Mouse (Mus musculus) brain, adult 2 months (tissue): ENCODE data around the gene Colgalt2.

Source experiments
- DNase-seq: peaks from one replicate; pipeline ENCODE4 v3.0.0; 2011; ENCODE audit warnings: low read depth, low spot score

Gene Colgalt2

DNA sequence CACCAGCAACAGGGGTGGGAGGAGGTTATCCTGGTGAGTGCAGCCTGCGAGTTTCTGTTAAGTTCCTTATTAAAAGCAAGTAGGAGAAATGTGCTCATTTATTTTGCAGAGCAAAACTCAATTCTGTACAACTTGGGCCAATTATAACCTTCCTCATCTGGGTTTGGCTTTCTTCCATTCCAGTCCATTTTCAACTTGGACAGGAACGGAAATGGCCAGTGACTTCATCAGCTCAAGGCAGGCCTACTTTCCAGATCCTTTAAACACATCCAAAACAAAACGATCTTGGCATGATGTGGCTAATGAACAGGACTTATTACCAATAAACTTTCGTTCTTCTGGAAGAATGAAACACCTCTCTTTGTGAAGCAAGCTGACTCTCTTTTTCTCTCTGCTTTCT lies 76.5 kb downstream of the Colgalt2 start:
- no peak for DNase-seq

DNA sequence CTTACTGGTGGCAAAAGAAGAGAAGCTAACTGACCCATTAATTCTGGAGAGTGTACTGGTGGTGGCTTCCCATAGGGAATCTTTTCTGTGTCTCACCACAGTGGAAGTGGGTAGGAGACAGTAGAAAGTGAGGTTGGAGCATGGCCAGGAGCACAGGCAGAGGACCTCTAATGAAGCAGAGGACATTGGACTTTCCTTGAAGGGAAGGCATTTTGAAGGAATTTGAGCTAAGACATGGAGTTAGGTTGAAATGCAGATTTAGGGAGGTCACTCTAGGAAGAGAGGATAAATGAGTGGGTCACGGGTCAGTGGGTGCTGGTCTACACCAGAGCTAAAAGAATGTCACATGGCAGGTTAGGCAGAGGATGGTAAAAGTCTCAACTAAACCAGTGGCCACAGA lies 91.2 kb downstream of the Colgalt2 start:
- no peak for DNase-seq

DNA sequence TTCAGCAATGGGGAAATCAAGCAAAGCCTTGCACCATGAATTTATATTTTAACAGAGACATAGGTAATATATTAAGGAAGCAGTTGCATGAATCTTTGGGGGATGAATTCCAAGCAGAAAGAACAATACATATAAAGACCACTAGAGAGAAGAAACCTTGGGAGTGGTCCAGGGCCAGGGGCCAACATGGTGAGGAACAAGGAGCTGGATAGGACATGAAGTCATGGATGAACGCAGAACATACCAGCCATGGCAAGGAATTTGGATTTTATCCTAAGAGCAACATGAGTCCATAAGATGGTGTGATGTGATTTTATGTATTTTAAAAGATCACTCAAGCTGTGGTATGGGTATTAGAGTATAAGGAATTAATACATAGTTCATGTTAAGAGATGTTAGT lies 92.6 kb downstream of the Colgalt2 start:
- no peak for DNase-seq

DNA sequence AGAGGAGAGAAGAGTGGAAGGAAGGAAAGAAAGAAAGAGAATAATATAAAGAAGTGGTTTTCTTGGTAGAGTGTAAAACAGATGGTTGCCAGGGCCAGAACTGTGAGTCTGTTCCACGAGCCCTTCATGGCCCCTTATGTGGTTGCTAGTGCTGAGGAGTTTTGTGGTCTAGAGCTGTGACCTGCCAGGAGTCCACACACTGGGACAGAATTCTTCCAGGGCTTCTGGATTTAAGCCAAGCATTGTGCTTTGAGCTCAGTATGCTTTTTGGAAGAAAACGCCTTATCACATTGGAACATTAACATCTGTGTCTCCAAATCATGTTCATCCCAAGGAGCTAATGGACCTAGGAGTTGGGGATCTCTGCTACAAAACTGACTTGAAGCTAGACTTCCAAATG lies 97.2 kb downstream of the Colgalt2 start:
- no peak for DNase-seq

DNA sequence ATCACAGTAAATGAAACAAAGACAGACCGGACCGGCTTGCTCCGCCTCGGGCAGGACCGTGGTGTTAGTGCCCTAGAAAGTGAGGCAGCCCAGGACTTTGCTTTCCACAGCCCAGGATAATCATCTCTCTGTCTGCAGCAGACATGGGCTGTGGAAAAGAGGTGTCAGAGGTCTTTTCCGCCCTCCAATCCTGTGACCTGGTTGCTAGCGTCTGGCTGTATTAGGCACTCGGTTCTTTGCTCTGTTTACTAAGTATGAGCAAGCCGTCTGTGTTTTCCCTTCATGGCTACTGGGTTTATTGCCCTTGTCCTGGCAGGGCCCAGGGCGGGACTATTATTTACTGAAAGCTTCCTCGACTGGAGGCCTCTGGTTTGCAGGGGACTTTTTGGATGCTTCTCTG lies 98.0 kb downstream of the Colgalt2 start:
- DNase-seq: no peak

DNA sequence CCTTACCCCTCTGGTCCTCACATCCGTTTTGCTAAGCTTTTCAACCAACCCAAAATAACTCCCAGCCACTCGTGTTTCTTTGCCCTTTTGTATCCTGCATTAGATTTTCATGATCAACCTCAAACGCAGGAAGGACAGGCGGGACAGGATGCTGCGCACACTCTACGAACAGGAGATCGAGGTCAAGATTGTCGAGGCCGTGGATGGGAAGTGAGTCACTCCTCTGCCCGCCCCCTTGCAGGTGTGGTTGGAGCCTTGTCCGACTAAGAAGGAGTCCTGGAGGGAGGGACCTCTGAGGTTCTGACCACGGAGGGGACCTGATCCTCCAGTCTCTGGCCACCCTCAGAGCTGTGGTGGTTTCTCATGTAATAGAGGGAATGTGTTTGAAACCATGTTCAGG lies 100.2 kb downstream of the Colgalt2 start:
- DNase-seq: no peak

DNA sequence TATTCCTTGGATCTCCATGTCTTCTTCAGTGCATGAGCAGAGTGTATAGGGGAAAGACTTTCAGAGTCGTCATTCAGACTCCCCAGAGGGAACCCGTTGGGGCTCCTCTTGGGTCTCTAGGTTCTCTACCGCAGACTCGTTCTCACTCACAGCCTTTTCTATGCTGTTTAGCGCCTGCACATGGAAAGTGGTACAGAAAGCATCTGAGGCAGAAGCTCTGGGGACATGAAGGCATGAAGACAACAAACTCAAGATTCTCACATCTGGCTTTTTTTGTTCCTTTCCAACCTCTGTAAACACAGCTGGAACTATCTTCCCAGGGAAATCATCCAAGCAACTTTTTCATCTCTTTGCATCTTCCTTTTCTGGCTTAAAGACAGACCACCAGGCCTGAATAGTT lies 106.5 kb downstream of the Colgalt2 start:
- no peak for DNase-seq

DNA sequence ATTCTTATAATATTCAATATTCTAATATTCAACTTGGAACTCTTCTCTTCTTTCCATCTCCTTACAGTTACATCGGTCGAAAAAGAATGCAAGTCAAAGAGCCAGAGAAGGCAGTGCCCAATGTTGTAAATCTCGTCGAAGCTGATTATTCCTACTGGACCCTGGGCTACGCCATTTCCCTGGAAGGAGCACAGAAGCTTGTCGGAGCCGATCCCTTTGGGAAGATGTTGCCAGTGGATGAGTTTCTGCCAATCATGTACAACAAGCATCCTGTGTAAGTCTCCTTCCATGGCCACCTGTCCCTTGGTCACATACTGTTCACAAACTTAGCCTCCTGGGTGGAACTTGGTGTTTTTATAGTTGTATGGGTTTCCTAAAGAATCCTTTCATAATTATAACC lies 107.1 kb downstream of the Colgalt2 start:
- no peak for DNase-seq

DNA sequence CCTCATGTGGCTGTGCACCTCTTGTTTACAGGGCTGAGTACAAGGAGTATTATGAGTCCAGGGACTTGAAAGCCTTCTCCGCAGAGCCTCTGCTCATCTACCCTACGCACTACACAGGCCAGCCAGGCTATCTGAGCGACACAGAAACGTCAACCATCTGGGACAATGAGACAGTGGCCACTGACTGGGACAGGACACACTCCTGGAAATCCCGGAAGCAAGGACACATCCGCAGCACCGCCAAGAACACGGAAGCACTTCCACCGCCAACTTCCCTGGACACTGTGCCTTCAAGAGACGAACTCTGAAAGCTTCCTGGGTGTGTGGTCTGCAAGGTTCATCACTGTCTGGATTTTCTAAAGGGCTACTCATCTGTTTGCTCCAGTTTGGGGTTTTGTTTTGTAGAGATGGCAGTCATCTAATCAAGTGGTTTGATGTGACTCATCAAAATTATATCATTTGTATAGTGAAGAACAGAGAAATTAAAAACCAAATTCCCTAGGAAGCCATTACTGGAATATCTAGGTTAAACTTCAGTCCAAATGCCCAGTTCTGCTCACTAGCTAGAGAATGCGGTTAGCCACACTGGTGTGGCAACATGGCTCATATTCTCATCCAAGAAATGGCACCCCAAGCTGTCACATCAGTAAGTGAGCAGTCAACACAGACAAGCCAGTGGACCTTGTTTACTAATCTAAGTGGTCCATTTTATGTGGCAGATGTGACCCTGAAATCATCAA lies 109.0 kb downstream of the Colgalt2 start:
- no peak for DNase-seq

DNA sequence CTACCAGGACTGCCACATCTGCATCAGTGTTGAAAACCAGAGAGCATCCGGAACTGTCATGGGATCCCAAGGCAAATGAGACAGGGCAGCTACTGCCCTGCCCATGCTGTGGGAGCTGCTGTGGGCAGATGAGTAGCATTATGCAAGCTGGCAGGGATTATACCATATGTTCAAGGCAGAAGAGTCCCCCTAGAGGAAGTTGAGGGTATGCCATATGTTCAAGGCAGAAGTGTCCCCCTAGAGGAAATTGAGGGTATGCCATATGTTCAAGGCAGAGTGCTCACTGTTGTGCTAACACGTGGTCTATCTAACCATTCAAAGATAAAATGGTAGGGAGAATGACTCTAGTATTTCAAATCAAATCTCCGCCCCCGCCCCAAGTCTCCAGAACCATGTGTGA lies 111.6 kb downstream of the Colgalt2 start:
- DNase-seq: peak; percentile 51

DNA sequence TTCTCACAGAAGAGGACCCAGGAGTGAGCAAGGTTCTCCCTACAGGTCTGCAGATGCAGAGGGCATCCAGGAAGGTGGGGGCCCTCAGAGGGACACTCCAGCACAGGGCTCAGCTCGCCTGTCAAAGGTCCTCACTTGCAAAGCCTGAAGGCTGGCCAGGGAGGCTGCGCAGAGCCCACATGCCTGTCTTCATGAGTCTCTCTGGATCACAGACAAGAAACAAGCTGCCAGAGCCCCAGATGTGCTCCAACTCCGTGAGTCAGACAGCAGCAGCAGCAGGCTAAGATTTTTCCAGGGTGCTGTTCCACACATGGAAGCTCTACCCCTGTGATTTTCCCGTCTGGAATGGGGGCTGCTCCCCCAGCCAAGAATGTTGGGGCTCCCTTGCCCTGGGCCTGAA lies 114.6 kb downstream of the Colgalt2 start:
- DNase-seq: peak; percentile 72

DNA sequence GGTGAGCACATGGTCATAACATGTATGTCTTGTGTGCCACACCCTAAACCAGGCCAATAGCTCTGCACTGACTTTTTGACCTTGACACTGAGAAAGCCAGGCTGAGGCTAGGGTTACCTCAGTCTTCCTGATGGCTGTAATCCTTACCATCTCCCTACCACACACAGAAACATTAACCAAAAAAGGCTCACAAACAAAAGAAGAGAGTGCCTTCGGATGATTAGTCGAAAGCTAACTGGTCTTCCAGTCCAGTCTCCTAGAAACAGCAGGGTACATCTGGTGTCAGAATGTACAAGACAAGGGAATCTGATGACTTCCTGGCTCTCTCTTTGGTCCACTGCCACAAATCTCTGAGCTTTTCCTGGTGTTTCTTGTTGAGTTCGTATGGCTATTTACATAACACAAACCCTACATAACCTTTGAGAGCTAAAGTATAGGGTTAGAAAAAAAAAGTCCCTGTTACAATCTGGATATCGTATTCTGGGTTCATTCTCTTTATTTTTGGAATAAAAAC lies 117.5 kb downstream of the Colgalt2 start:
- DNase-seq: no peak

DNA sequence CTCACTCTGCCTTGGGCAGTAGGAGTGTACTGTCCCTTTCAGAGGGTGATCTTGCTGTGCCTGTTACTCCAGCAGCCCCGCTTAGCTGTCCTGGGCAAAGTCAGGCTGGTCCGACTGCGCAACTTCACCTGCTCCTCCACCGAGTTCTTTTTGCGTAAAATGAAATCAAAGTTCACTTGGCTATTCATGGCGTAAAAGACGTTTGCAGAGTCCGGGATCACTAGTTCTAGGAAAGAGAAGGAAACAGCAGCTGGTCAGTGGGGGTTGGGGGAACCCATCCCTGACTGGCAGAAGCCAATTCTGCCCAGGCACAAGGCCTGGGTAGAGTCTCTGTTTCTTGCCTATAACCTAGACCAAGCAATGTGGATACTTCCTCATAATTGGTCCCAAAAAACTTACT lies 119.3 kb downstream of the Colgalt2 start:
- no peak for DNase-seq

DNA sequence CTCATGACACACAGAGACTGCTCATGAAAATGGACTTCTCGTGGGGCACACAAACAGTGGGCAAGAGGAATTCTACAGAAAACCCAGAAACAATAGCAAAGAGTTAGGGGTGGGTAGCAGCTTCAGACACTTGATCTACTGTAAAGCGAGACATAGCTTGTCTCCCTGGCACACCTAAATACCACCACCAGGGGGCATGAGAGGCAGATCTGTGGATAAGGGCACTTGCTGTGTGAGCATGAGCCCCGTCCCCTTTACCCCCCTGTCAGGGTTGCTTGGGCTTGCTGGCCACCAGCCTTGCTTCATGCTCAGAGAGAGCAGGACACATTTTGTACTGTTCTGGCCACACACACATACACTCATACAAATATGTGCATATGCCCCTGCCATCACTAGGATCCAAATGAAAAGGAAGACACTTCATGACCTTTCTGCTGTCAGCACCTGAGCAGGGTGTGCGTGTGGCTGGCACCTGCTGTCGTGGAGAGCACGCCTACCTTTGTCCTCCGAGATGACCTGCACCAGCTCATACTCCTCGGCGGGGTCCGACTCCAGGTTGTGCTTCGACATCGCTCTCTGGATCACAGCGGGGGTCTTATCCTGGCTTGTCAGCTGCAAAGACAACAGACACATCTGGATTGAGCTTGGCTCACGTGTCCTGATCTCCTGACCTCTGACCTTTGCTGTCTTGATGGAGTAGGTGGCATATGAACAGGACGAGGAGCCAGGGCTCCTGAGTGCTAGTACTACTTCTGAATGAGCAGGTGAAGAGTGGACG lies 121.4 kb downstream of the Colgalt2 start:
- peak; percentile 66 for DNase-seq

DNA sequence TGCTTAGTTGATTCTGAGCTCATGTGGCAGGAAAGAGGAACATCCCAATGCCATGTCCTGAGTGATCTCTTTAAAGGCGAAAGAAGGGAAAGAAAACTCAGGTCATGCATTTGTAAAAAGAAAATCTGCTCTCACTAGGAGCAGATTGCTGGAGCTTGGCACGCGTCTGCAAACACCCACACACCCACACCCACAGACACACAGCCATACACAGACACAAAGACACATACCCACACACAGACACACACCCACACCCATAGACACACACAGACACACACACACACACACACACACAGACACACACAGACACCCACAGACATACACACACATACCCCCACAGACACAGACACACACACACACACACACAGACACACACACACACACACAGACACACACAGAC lies 122.6 kb downstream of the Colgalt2 start:
- DNase-seq: peak; percentile 72

DNA sequence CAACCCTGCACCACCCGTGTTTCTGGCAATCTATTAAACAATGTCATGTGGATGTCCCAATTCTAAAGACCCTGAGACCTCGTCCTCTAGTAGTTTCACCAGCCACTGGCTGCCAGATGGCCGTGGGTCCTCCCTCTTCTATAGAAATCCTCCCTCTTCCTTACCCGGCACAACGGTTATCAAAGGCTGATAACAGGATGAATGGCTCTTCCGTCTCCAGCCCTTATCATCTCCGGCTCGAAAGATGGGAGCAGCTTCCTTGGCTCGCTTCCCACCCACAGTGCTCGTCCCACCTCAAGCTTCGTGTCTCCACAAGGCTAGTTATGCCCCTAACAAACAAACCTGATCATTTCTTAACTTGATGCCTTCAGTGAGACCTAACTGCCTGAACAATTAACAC lies 123.7 kb downstream of the Colgalt2 start:
- DNase-seq: no peak

DNA sequence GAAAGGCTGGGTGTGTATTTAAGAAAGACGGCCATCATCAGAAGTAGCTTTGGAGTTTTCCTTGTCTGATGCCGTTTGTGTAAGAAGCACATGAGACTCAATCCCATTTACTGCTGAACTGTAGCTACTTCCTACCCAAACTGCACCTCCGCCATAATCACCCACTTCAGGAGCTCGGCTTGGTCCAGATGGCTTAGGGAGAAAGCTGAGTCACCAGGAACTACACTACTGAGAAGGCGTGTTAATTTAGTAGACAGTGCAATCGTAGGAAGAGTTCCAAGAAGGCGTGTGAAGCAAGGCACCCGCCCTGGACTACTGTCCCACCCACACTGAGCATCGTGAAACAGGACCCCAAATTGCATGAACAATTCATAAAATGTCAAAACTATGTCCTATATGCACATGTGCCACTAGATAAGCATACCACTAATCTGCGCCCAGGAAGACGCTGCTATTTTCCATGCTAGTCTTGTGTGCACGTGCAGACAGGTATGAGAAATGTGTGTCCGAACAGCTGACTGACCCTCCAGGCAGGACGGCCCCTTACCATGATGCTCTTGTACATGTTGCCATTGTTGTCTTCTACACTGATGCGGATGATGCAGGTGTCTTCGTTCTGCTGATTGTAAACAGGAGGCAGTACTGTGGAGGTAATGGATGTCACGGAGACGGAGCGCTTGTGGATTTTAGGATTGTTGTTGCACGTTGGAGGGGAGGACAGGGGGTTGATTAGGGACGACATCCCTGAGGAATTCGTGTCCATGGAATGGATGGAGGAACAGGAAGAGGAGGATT lies 124.7 kb downstream of the Colgalt2 start:
- DNase-seq: peak; percentile 93

DNA sequence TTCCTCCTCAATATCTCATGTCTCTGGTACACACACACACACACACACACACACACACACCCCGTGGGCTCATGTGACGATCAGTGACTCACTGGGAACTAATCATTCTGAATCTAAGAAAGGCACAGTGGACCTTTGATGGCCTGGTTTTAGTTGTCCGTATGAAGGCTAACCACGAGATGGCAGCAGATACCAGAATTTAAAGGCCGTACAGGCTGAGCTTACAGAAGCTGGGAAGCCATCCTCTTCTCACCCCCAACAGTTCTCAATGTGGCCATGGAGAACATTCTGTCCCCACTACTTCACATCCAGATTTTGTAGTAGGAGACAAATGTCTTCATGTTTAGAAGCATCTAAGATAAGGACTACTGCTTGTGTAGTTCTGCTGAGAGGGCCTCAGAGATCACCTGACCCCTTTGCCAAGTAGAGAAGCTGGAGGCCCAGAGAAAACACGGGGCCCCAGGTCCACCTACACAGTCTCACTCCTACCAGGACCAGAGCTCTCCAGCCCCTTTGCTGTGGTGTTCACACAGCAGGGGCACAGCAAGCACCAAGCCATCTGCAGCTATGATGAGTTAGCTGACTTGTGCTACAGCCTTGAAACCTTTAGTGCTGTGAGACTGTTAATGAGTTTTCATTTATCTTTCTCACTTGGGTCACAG lies 125.5 kb downstream of the Colgalt2 start:
- DNase-seq: peak; percentile 95

DNA sequence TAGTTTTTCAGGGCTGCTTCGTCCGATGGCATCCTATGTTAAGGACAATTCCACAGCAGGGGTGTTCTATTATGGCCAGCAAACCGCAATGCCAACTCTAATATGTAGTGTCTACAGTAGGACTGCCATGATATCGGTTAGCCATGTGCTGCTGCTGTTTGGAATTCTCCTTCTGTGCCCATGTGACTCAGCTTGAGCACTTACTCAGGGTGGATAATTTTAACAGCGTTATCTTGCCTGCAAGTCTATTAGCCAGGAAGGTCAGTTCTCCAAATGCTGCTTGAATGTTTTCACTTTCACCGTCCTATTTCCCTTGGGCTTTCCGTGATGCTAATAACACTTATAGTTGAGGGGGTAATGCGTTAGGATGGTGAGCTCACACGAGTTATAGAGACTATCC lies 126.5 kb downstream of the Colgalt2 start:
- DNase-seq: peak; percentile 49

DNA sequence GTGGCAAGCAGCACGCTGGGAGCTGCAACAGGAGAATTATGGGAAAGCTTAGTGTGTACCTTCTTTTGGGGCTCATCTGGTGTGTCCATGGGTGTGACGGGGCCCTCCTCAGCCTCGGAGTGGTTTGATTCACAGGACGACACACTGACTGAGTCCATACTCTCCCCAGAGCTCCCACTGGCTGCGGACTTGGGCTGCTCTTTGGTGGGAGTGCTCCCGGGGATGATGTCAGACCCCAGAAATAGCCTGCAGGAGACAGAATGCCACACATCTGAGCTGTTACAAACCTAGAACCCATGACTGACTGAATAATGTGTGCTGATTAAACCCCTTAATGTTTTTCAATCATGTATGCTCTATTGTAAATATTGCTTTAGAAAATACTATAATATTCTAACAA lies 128.6 kb downstream of the Colgalt2 start:
- DNase-seq: no peak

DNA sequence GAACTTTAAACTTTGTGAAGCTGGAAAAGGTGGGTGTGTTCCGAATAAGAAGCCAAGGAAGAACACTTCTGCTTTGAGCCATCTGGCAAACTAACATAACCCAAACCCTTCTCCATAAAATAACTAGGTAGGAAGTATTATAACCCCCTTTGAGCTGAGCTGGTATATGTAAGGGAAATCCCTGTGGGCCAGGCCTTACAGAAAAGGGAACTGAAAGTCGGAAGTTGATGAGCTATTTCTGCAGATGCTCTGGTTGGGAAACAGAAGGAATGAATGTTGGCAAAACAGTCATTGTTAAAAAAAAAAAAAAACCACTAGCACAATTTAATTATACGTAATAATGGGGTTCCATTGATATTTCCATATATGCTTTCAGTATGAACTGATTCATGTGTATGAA lies 129.1 kb downstream of the Colgalt2 start:
- no peak for DNase-seq

DNA sequence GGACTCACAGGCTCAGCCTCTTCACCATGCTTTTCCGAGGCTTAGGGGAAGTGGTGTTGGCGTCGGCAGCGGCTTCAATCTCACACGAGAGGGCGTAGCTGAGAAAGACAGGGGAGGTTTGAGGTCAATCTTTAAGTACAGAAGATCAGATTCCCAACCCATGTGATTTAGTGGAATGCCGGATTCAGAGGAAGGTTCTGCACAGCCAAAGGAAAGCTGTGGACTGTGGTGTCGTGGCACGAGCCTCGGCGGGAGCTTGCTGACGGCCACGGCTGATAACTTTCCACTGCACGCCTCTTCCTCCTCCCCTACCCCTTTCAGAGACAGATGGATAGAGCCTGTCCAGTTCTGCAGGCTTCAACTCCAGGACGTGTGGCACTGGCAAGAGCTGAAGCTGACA lies 131.9 kb downstream of the Colgalt2 start:
- no peak for DNase-seq
